Mouse (Mus musculus): ENCODE measurements at regions not wholly inside any gene's neighbourhood (a gene's known extent, or its start where the extent isn't known, plus 50 kb on each side); places are given as distances from the start of the nearest gene placed in this dataset.
A peak's percentile ranks its signal among the peaks of the same experiment; 100 is the strongest.

DNA sequence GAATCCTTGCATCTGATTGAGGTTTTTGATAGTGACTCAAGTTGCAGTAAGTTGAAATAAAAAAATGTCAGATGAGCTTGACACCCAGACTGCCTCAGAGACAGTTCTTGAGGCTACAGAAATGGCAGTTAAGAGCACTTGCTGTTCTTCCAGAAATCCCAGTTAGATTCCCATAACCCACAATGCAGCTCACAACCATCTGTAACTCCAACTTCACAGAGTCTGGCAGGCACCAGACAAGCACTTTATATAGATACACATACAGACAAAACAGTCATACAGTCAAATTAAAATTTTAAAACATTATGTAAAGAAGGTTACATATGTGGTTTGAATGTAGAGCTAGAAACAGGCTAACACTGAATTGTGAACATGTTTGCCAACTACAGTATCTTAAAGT, 786.2 kb downstream of the Slc16a7 start:
- DNase-seq: no peak

- DNase-seq: peak; percentile 64 to 78
Measured at GRCm38 (mm10) chr10:124570746-124571145, 818.5 kb downstream of the Slc16a7 start.

DNA sequence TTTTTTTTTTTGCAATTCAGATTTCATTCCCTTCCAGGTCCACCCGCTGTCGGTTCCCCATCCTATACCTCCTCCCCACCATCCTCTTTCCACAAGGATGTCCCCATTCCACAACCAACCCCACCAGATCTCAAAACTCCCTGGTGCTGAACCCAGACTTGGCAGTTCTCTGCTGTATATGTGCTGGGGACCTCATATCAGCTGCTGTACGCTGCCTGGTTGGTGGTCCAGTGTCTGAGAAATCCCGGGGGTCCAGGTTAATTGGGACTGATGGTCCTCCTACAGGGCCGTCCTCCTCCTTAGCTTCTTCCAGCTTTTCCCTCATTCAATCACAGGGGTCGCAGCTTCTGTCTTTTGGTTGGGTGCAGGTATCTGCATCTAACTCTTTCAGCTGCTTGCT, 825.6 kb downstream of the Slc16a7 start:
- no peak for DNase-seq

DNA sequence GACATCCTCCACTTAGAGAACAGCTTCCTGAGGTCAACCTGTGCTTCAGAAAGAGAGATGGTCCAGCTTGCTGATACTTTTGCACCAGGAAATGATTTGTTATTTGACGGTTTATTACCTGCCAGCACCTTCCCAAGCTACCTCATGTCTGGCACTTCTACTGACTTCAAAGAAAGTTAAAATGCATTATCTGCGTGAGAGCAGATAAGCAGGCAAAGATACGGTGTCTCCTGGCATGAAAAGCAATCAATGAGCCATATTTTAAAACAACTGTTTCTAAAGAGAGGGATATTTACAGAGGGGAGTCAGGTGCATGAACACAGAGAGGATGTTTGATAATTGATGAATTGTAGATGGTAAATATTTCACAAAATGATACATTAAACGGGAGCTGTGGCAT, 861.1 kb downstream of the Slc16a7 start:
- no peak for DNase-seq

Data from cerebellum, postnatal 10 days (tissue).